Mouse (Mus musculus) MEL (cell line): ENCODE results near the gene Tsr1. TPM values are rescaled to one million over a fixed set of nuclear protein-coding genes. Genes with fewer than 3 reads are reported as not detected.

ENCODE experiments used
- DNase-seq: peaks from one replicate; pipeline ENCODE4 v3.0.0; 2011; ENCODE audit warnings: low read depth, low spot score
- H3K27ac ChIP-seq: 2 replicates; pipeline ENCODE4 v1.5.1; 2012; ENCODE audit warnings: low read depth, mild to moderate bottlenecking, control low read depth, low read length, moderate library complexity; ENCODE audit not compliant: control insufficient read depth
- H3K27me3 ChIP-seq, 2 experiments: fragments of 150-350 bp in 1 of 2; sonication (generic) in 1 of 2; 2 replicates each; pipeline ENCODE4 v1.6.1; 2012; ENCODE audit warnings: low read length in 2 of 2, mild to moderate bottlenecking in 2 of 2, improper control_type of control experiment in 1 of 2, moderate library complexity in 1 of 2; ENCODE audit not compliant: insufficient read depth in 2 of 2, control insufficient read depth in 1 of 2
- H3K36me3 ChIP-seq, 2 experiments: 2 replicates each; pipeline ENCODE4 v1.6.1; 2012 to 2014; ENCODE audit warnings: low read length in 2 of 2, improper control_type of control experiment in 1 of 2, inconsistent platforms in 1 of 2, mild to moderate bottlenecking in 1 of 2; ENCODE audit not compliant: insufficient read depth in 2 of 2, control insufficient read depth in 1 of 2
- H3K4me1 ChIP-seq, 2 experiments: fragments of 150-350 bp in 1 of 2; sonication (generic) in 1 of 2; 2 replicates each; pipeline ENCODE4 v1.6.1; 2012; ENCODE audit warnings: low read length in 2 of 2, improper control_type of control experiment in 1 of 2, mild to moderate bottlenecking in 1 of 2; ENCODE audit not compliant: insufficient read depth in 2 of 2, control insufficient read depth in 1 of 2
- H3K4me3 ChIP-seq, 2 experiments: fragments of 150-350 bp in 1 of 2; sonication (generic) in 1 of 2; 2 replicates each; pipeline ENCODE4 v1.5.1; 2012; ENCODE audit warnings: low read depth in 2 of 2, low read length in 2 of 2, mild to moderate bottlenecking in 2 of 2, moderate library complexity in 2 of 2, control low read depth in 1 of 2, improper control_type of control experiment in 1 of 2; ENCODE audit not compliant: control insufficient read depth in 1 of 2, insufficient read depth in 1 of 2
- H3K79me2 ChIP-seq: 2 replicates; pipeline ENCODE4 v1.6.1; 2012; ENCODE audit warnings: mild to moderate bottlenecking, low read length, moderate library complexity; ENCODE audit not compliant: control insufficient read depth, poor library complexity, insufficient read depth
- H3K9ac ChIP-seq: 2 replicates; pipeline ENCODE4 v1.6.1; 2012; ENCODE audit warnings: low read depth, mild to moderate bottlenecking, control low read depth, low read length, moderate library complexity; ENCODE audit not compliant: control insufficient read depth, poor library complexity, severe bottlenecking
- H3K9me3 ChIP-seq: fragments of 150-350 bp; sonication (generic); replicated peaks from 2 replicates; pipeline ENCODE4 v1.6.1; 2012; ENCODE audit warnings: mild to moderate bottlenecking, low read length, improper control_type of control experiment, moderate library complexity; ENCODE audit not compliant: insufficient read depth
- BHLHE40 ChIP-seq: IDR thresholded peaks from 2 replicates; pipeline ENCODE4 v1.6.1; 2012; ENCODE audit warnings: low read depth, mild to moderate bottlenecking, inconsistent platforms, low read length, improper control_type of control experiment, borderline replicate concordance
- CTCF ChIP-seq, 3 experiments: IDR thresholded peaks in 2 of 3; conservative IDR thresholded peaks in 1 of 3; 2 replicates each; pipeline ENCODE4 v1.5.1; 2011 to 2012; ENCODE audit warnings: low read length in 3 of 3, low read depth in 2 of 3, mild to moderate bottlenecking in 2 of 3, improper control_type of control experiment in 1 of 3, inconsistent platforms in 1 of 3, mixed read lengths in 1 of 3, moderate library complexity in 1 of 3; ENCODE audit not compliant: control insufficient read depth in 1 of 3, insufficient read depth in 1 of 3, poor library complexity in 1 of 3, severe bottlenecking in 1 of 3
- ELF1 ChIP-seq: IDR thresholded peaks from 2 replicates; pipeline ENCODE4 v1.6.1; 2014; ENCODE audit warnings: low read depth, mild to moderate bottlenecking, inconsistent platforms, low read length, improper control_type of control experiment, moderate library complexity
- ETS1 ChIP-seq: IDR thresholded peaks from 2 replicates; pipeline ENCODE4 v1.6.1; 2012; ENCODE audit warnings: low read depth, mild to moderate bottlenecking, inconsistent platforms, low read length, improper control_type of control experiment, moderate library complexity
- GATA1 ChIP-seq: IDR thresholded peaks from 2 replicates; pipeline ENCODE4 v1.6.1; 2011; ENCODE audit warnings: low read depth, low read length, improper control_type of control experiment
- MAFK ChIP-seq: IDR thresholded peaks from 2 replicates; pipeline ENCODE4 v1.6.1; 2011; ENCODE audit warnings: low read depth, mild to moderate bottlenecking, low read length, improper control_type of control experiment, borderline replicate concordance
- MAX ChIP-seq: IDR thresholded peaks from 2 replicates; pipeline ENCODE4 v1.6.1; 2011; ENCODE audit warnings: low read length, improper control_type of control experiment
- MEF2A ChIP-seq: IDR thresholded peaks from 2 replicates; pipeline ENCODE4 v1.6.1; 2014; ENCODE audit warnings: low read depth, mild to moderate bottlenecking, inconsistent platforms, low read length, improper control_type of control experiment; ENCODE audit not compliant: poor library complexity, insufficient replicate concordance, severe bottlenecking; ENCODE audit errors: extremely low read depth
- MXI1 ChIP-seq: IDR thresholded peaks from 2 replicates; pipeline ENCODE4 v1.6.1; 2011; ENCODE audit warnings: mild to moderate bottlenecking, low read depth, low read length, improper control_type of control experiment
- MYB ChIP-seq: IDR thresholded peaks from 2 replicates; pipeline ENCODE4 v1.6.1; 2011; ENCODE audit warnings: mild to moderate bottlenecking, low read depth, low read length, improper control_type of control experiment
- POLR2A ChIP-seq, 2 experiments: IDR thresholded peaks; 2 replicates each; pipeline ENCODE4 v1.6.1; 2011 to 2012; ENCODE audit warnings: low read length in 2 of 2, mild to moderate bottlenecking in 2 of 2, control low read depth in 1 of 2, improper control_type of control experiment in 1 of 2, low read depth in 1 of 2, moderate library complexity in 1 of 2; ENCODE audit not compliant: control insufficient read depth in 1 of 2, insufficient read depth in 1 of 2, poor library complexity in 1 of 2
- POLR2AphosphoS5 ChIP-seq: IDR thresholded peaks from 2 replicates; pipeline ENCODE4 v1.6.1; 2012; ENCODE audit warnings: low read depth, borderline replicate concordance, mild to moderate bottlenecking, inconsistent platforms, low read length, moderate library complexity, mixed read lengths
- RCOR1 ChIP-seq: IDR thresholded peaks from 2 replicates; pipeline ENCODE4 v1.6.1; 2012; ENCODE audit warnings: low read depth, mild to moderate bottlenecking, inconsistent platforms, low read length, improper control_type of control experiment
- SMC3 ChIP-seq: IDR thresholded peaks from 2 replicates; pipeline ENCODE4 v1.6.1; 2011; ENCODE audit warnings: low read depth, low read length, improper control_type of control experiment
- UBTF ChIP-seq: IDR thresholded peaks from 2 replicates; pipeline ENCODE4 v1.6.1; 2012; ENCODE audit warnings: low read depth, mild to moderate bottlenecking, inconsistent platforms, low read length, improper control_type of control experiment, moderate library complexity, borderline replicate concordance; ENCODE audit not compliant: insufficient read depth
- USF2 ChIP-seq, 2 experiments: IDR thresholded peaks; 2 replicates each; pipeline ENCODE4 v1.6.1; 2011 to 2012; ENCODE audit warnings: improper control_type of control experiment in 2 of 2, low read length in 2 of 2, borderline replicate concordance in 1 of 2, inconsistent platforms in 1 of 2, low read depth in 1 of 2, mild to moderate bottlenecking in 1 of 2; ENCODE audit not compliant: insufficient read depth in 1 of 2
- ZKSCAN1 ChIP-seq: IDR thresholded peaks from 2 replicates; pipeline ENCODE4 v1.6.1; 2012; ENCODE audit warnings: low read depth, mild to moderate bottlenecking, inconsistent platforms, low read length, improper control_type of control experiment, moderate library complexity
- ZMIZ1 ChIP-seq: IDR thresholded peaks from 2 replicates; pipeline ENCODE4 v1.6.1; 2012; ENCODE audit warnings: low read depth, mild to moderate bottlenecking, inconsistent platforms, low read length, improper control_type of control experiment, moderate library complexity
- ZNF384 ChIP-seq: IDR thresholded peaks from 2 replicates; pipeline ENCODE4 v1.6.1; 2012; ENCODE audit warnings: low read depth, mild to moderate bottlenecking, inconsistent platforms, low read length, improper control_type of control experiment
- polyA plus RNA-seq, 2 experiments: library from polyadenylated mRNA; stranded (reverse) in 1 of 2; unstranded in 1 of 2; fragments of >175 nt in 1 of 2; fragments of >200 nt in 1 of 2; gene quantifications; 2 replicates each; pipeline versions ENCODE4 v1.2.1 to v1.2.4; 2012; ENCODE audit warnings: low replicate concordance in 2 of 2, low read depth in 1 of 2; ENCODE audit not compliant: insufficient read length in 2 of 2, insufficient read depth in 1 of 2, missing spikeins in 1 of 2
- total RNA-seq: library from RNA; depleted of rRNA; stranded (reverse); fragments of 300-350 nt; gene quantifications from 2 replicates; pipeline ENCODE4 v1.2.3, GENCODE M21; 2012

Gene Tsr1
- total and polyA plus RNA-seq, 3 experiments, result 123 to 178 (median 129) TPM

DNA sequence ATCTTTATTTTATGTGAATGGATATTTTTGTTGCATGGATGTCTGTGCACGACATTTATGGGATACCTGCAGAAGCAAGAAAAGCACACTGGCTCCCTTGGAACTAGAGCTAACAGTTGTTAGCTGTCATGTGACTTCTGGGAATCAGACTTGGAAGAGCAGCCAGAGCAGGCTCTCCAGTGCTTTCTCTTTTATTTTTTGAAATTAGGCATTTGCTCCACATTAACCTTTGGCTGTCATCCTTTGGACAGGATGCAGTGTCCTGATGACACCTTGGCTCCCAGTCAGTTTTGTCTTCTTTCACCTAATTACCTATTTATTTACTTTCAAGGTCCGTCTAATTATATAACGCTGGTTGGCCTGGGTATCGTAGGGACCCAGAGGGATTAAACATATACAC lies 3.3 kb upstream of the Tsr1 start:
- no peak overlapping the region for H3K4me3 ChIP-seq
- H3K27me3 ChIP-seq, result no peaks in the 10 kb centered on the region
- H3K79me2 ChIP-seq, result peaks cover 29% of the 10 kb centered on the region
- no peaks in the 10 kb centered on the region for H3K9me3 ChIP-seq
- no peak overlapping the region for H3K27ac ChIP-seq
- TF ChIP-seq CTCF (IDR thresholded peaks at IDR 0.05 in 2 of 3, conservative IDR thresholded peaks at IDR 0.05 in 1 of 3; ENCODE audit: control insufficient read depth in 1 of 3, insufficient read depth in 1 of 3, low read depth in 2 of 3, low read length in 3 of 3, poor library complexity in 1 of 3, severe bottlenecking in 1 of 3) (no peak), USF2 (IDR thresholded peaks at IDR 0.05; ENCODE audit: borderline replicate concordance in 1 of 2, insufficient read depth in 1 of 2, low read depth in 1 of 2, low read length in 2 of 2) (no peak), SMC3 (no peak), MYB (no peak), MXI1 (no peak), ZNF384 (no peak), GATA1 (no peak), BHLHE40 (no peak), ZMIZ1 (no peak), MAX (no peak), RCOR1 (no peak), POLR2AphosphoS5 (no peak), POLR2A (IDR thresholded peaks at IDR 0.05; ENCODE audit: control insufficient read depth in 1 of 2, insufficient read depth in 1 of 2, low read depth in 1 of 2, low read length in 2 of 2, poor library complexity in 1 of 2) (no peak), ELF1 (no peak), MEF2A (no peak), MAFK (no peak), UBTF (no peak), ETS1 (no peak), ZKSCAN1 (no peak)
- no peak overlapping the region for H3K9ac ChIP-seq
- H3K36me3 ChIP-seq, result peaks cover 2 to 5% of the 10 kb centered on the region in 2 experiments; a peak in 3 of 4 replicates
- peaks cover 0 to 2% of the 10 kb centered on the region in 2 experiments; a peak in 2 of 4 replicates for H3K4me1 ChIP-seq
- no peak for DNase-seq
